Comparison of ENCODE assay signal across 16 mouse cellular contexts in genomic region chr9:90045191-90045590, GRCm38 (mm10).
"Had no signal": no experiment of that assay in that cellular context is flagged by ENCODE, and none has a peak within 500 bp of the region (broad histone marks: within the 10 kb centered on the region; RNA-seq: fewer than 3 reads in every experiment).

No protein-coding gene starts in this region.

- H3K9ac ChIP-seq: neural tube, embryonic 13.5 days; neural tube, embryonic 15.5 days; stomach, embryonic 15.5 days had no signal

- H3K27ac ChIP-seq: neural tube, embryonic 13.5 days; neural tube, embryonic 15.5 days; stomach, embryonic 15.5 days; stomach, postnatal 0 days had no signal

- H3K36me3 ChIP-seq: neural tube, embryonic 13.5 days; neural tube, embryonic 15.5 days; stomach, embryonic 15.5 days had no signal

- H3K4me2 ChIP-seq: neural tube, embryonic 13.5 days; neural tube, embryonic 15.5 days; stomach, embryonic 15.5 days had no signal

- DNase-seq: retina, postnatal 1 day; right cerebral cortex, adult 18-20 months; right cerebral cortex, postnatal 14 days; right cerebral cortex, postnatal 25 days; right cerebral cortex, postnatal 4 days; spleen, adult 18-20 months; thymus, adult 18-20 months; thymus, adult 2 months; thymus, postnatal 14 days; thymus, postnatal 25 days; thymus, postnatal 36 days; thymus, postnatal 4 days had no signal

- H3K9me3 ChIP-seq: stomach, embryonic 15.5 days had no signal

- H3K27me3 ChIP-seq: neural tube, embryonic 13.5 days; neural tube, embryonic 15.5 days; stomach, embryonic 15.5 days had no signal

- H3K4me3 ChIP-seq: neural tube, embryonic 13.5 days; neural tube, embryonic 15.5 days; stomach, embryonic 15.5 days had no signal

- H3K4me1 ChIP-seq: neural tube, embryonic 13.5 days; neural tube, embryonic 15.5 days; stomach, embryonic 15.5 days had no signal
